Mouse (Mus musculus) gonadal fat pad, adult 2 months (tissue): ENCODE measurements around the gene Abtb1. TPM values are rescaled to one million over a fixed set of nuclear protein-coding genes. Genes with fewer than 3 reads are reported as not detected.

Experiments used
- DNase-seq: peaks from one replicate; pipeline ENCODE4 v3.0.0-alpha.2; 2012; ENCODE audit warnings: low read depth
- polyA plus RNA-seq: library from polyadenylated mRNA; depleted of rRNA; stranded (reverse); fragments of >200 nt; gene quantifications from 2 replicates; pipeline ENCODE4 v1.2.3, GENCODE M21; 2012

The Abtb1 gene
- polyA plus RNA-seq, 1 experiment: 69.0 TPM

DNA sequence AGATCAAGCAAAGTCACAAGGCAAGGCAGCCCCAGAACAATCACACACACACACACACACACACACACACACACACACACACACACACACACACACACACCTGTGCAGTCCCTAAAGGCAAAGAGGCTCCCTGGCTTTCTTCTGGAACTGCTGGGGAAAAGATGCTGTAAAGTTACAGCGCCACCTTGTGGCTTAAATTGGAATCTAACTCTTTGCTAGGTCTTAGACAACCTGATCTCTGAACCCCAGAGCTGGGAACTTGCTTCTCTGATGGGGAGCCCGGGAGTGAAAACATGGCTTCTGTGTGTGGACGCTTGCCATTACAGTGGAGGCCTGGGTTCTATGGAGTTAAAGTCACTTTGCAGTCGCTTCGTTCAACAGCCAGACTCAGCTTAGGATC, 13.9 kb upstream of the Abtb1 start:
- no peak for DNase-seq

DNA sequence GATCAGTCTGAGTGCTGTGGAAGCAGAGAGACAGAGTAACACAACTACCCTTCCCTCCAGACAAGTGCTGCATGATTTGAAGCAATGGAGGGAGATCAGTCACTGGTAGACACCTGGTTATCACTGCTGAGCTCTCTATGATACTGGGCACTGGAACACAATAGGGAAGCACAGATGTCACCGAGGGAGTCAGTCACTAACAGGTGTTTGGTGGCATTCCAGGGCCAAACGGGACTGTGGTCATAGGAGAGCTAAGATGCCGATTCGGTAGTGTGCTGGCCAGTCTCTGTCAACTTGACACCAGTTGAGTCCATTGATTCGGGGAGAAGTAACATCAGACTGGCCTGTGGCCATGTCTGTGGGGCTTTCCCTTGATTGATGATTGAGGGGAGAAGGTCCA, 12.7 kb upstream of the Abtb1 start:
- no peak for DNase-seq

DNA sequence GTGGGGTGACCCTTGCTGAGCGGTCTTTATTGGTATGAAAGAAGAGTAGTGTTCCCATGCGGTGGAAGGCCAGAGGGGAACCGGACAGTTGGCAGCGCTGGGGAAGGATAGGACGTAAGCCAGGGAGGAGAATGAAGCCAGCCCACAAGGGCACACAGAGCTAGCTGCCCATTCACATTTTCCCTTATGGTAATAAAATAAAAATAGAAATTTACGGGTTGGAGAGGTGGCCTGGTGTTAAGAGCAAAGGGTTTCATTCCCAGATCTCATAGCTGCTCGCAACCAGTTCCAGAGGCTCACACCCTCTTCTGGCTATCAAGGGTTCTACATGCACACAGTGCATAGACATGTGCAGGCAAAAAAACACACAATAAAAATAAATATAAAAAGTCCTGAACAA, 8.2 kb upstream of the Abtb1 start:
- no peak for DNase-seq

DNA sequence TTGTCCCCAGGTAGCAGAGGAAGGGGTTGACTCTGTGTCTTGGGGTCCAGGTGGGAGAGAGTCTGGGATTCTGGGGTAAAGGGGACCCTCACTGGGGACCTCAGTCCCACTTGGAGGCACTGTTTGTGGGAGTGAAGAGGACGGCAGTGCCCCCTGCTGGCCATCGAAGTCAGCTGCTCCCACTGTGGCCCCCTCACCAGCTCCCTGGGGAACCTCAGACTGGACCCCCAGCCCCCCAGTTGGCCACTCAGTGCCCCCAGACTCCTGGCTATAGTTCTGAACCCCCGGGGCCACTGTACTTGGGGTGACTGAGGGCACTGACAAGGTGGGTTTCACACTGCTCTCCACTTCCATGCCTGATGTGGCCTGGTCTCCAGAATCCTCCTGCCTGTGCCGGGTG, 7.5 kb upstream of the Abtb1 start:
- DNase-seq: no peak

DNA sequence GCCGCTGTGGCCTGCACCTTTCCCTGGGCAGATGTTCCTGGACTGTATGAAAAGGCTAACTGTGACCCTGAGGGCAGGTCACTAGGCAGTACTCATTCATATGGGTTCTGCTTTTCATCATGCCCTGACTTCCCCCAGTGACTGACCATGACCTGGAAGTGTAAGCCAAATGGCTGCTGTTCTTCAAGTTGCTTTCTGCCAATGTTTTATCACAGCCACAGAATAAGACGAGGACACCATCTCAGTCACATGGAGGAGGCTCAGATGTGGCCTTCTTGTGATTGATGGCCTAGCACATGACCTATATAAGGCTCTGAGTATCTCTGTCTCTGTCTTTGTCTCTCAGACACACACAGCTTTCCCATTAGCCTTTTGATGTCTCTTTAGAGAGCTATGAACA, 5.8 kb upstream of the Abtb1 start:
- no peak for DNase-seq

DNA sequence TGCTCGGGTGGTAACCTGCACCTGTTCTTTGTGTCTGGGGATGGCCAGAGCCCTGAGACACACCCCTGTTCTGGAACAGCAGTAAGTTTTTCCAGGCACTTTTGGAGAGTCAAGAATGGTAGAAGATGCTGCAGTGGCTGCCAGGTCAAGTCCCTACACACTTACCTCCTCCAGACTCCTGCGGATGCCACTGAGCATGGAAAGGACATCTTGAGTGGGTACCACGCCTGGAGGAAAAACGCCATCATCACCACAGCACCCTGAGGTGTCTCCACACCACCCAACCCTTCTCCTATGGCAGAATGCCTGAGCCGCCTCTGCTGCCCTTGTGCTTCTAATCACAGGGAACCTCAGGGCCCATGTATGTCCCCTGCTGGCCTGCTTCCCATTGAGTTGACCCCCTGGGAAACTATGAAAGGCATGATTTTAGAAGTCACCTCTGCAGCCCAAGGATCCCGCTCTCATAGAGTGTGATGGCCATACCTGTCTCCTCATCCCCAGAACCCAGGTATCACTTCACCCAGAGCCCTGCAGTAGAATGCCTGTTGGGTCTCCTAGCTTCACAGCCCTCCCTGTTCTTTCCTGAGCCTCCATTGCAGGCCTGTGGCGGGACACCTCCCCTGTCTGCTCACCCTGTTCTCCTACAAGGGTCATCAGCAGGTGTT, 3.2 kb upstream of the Abtb1 start:
- DNase-seq: no peak

DNA sequence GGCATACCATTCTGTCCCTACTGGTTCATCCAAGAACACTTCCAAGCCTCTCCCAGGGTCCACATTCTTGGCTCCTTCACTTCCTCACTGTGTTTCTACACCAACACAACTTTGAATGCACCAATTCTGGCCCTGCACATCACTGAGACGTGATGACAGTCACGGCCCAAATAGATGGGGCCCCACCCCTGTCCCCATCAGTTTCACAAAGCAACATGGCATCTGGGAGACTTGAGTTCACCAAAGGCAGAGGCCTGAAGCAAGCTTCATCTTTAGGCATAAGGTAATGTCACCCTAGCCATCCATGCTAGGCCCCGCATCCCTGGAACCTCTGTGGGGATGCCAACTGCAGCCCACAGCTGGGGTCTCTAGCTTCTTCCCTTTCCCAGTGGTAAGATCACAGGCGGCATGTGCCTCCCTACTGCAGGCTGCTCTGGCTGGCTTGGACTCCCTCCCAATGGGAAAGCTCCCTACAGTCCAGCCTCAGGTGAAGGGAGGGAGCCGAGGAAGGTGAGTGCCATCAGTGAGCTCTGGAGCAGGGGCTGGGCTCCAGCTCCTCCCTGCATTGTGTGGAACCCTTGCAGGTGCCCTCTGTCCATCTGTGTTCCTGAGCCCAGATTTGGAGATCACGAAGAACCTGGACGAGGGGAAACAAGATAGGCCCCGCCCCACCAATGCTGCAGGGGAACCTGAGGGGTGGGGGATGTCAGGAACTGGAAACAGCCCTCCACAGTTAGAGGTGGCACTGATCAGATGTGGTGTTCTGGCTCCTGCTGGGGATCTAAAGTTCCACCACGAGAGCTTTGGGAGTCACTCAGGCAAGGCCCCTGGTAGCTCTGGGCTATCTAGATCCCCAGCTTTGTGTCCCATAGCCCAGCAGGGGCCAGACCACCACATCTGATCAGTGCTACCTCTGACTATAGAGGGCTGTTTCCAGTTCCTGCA, 2.3 kb upstream of the Abtb1 start:
- no peak for DNase-seq

DNA sequence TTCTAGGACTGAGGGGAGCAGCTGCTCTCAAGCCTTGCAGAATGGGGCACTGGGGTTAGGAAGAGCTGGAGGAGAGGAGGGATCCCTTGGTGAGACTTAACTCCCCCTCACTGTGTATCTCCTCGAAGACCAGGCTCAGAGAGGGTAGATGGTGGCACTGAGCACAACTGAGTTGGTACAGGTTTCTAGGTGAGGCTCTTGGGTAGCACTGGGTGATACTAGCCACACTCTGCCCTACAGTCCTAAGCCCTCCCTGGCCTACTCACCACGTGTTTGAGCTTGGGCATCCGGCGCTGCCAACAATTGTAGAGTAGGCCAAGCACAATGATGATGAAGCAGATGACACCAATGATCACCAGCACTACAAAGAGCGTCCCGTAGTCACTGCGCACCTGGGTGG, 1.5 kb upstream of the Abtb1 start:
- no peak for DNase-seq

DNA sequence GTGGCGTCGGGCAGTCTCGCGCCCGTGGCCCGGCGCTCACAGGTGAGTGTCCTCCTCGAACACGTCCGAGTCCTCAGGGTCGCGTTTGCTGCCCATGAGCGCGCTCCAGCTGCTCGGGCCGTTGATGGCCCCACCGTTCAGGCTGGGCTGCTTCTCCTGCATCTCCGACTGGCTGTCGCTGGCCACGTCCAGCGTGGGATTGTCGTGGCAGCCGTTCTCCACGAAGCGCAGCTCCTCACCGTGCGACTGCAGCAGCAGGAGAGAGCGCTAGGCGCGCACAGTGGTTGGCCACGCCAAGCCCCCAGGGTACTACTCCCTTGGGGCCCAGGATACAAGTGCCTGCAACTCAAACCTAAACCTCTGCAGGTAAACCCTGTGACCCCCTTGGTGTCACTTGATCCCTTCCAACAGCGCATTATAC, 957 bp upstream of the Abtb1 start:
- DNase-seq: no peak

DNA sequence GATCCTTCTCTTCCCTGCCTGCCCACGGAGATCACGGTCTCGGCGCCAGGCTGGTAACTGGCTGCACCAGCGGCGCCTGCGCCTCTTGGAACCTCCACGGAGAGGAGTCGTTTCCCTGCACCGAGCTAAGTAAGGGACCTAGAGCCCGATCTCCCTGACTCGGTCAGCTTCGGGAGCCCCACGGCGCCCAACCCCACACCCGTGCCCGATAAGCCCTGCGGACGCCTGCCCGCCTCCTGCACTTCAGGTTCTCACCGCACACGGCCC, 337 bp downstream of the Abtb1 start:
- no peak for DNase-seq

DNA sequence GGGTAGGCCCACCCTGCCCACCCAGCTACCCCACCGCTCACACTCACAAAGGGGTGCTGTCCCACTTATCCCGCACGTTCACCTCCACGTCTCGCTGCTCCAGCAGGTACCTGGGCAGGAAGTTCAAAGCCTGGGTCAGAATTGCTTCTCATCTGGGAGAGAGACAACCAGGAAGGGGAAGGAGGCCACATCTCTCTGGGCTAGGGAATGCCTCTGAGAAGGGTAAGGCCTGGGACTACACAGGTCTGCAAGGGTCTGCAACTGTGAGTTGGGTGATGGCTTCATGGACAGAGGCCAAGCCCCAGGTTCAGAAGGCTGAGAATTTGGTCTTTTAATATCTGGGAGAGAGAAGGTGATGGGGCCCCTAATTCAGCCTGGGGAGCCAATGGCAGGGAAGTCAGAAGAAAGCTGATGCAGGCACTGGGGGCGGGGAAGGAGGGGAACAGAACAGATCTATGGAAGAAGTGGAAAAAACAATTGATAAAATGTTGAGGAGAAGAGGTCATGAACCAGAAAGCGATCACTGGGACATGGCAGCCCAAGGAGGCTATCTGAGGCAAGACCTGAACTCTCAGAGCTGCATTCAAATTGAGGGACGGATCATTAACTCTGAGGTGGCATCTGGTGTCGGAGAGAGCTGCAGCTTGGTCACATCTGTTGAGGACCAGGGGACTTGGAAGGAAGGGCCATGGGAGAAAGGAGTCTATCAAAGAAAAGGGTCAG, 832 bp downstream of the Abtb1 start:
- no peak for DNase-seq

DNA sequence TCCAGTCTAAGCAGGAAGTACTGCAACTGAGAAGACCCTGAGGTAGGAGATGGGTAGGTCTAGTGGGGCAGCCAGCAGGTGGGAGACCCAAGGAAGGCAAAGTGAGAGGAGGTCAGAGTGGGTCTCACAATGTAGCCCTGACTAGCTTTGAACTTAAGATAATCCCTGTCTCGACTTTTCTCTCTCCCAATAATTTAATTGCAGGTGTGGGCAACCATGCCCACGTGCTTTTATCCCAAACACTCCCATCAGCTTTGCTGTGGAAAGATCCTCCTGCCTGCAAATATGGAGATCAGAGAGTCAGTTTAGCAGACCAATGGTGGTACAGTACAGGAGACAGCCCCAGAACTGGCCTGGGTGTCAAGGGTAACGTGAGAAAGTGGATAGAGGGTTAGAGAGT, 1.6 kb downstream of the Abtb1 start:
- no peak for DNase-seq

DNA sequence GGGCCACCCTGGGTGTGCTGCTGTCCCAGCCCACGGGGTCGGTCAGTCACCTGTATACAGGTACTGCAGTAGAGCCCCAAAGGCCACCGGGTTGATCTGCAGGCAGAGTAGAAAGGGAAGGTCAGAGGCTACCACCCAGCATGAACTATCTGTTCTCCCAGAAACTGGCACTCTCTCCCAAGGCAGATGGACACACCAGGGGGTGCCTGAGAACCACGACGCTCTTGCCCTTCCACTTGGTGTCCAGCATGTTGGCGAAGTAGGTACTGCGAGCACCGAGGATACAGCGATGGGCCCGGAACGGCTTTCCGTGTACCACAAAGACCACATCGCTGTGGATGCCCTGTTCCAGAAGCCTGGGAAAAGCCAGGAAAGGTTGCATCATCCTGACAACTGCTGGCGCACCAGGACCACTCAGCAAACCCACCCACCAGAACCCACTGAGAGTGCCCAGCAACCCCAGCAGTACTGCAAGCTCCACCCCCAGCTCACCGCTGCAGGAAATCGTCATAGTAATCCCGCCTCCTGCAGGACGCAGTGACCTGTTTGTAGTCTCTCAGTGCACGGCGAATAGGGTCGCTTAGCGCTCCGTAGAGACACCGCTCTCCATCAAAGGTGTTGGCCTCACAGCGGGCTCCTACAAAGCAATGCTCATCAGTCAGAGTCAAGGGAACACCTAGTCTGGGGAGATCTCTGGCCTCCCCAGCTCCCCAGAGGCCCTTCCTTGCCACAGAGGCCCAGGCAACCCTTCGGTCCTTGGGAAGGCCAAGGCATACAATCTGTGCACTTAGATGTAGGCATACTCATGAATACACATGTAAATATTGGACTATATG, 2.4 kb downstream of the Abtb1 start:
- DNase-seq: no peak

DNA sequence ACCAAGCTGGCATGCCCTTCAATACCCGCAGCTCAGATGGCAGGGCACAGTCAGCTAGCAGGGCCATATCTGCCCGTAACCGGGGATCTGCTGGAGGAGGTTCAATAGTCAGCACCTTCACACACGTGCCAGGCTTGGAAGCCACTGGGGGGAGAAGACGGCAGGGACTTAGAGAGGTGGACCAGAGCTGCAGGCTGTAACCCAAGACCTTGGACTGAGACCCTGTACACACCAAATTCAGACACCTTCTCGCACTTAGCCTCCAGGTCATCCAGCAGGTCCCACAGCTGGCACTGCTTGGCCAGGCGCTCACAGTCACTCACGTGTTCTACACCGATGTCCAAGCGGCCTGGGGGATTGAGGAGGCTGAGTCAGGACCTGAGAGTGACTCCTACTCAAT, 3.2 kb downstream of the Abtb1 start:
- no peak for DNase-seq

DNA sequence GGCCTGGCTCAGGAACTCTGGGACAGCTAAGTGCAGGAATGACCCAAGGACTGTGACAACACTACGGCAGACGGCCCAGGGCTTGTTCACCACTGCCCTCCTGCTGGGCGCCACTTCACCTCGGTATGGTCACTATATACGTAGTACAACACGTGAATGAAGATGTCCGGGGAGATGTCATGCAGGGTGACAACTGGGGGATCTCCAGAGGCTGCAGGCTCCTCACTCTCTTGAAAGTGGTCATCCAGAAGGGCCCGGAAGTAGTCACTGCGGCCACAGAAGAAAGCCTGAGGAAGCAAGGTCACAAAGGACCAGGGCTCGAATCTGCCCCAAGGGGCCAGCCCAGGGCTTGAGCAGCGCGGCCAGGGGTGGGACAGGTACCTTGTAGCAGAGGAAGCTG, 3.8 kb downstream of the Abtb1 start:
- no peak for DNase-seq

DNA sequence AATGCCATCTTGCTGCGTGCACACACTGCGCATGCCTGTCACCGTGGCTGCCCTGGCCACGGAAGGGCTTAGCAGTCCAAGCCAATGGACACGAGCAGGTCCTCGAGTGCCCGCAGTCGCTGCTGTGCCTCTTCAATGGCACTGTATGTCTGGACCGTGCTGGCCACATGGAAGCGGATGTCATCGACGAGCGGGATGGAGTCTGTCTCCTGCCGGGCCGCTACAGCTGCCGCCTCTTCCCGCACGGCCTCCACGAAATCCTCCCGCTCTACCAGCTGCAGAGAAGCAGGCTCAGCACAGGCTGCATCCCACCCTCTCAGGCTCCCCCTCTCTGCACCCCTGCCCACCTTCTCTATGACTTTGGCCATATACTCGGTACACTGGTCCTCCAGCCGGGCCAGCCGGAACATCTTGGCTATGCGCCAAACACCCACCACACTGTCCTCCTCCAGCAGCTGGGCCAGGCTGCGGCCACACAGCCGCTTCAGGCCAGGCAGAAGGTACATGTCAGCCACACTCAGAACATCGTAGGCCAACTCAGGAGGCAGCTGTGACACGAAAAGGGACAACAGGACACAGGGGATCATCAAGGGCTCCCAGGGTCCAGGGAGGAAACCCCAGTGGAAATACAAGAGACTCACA, 5.5 kb downstream of the Abtb1 start:
- no peak for DNase-seq

DNA sequence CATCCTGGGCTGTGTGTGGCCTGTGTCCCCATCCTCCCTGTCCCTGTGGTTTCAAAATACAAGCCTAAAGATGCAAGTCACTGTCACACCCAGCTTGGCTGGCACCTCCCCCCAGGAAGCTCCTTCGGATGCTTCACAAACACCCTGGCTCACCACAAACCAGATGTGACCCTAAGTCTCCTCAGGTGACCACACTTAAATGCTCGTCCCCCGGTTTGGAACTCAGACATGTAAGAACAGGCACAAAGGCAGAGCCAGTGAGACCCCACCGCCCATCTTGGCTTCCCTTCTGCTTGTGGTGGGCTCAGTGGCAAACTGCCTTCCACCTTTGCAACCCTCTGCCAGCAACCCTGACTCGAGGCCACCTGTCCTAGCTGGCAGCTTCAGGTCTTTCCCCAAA, 6.7 kb downstream of the Abtb1 start:
- DNase-seq: no peak

DNA sequence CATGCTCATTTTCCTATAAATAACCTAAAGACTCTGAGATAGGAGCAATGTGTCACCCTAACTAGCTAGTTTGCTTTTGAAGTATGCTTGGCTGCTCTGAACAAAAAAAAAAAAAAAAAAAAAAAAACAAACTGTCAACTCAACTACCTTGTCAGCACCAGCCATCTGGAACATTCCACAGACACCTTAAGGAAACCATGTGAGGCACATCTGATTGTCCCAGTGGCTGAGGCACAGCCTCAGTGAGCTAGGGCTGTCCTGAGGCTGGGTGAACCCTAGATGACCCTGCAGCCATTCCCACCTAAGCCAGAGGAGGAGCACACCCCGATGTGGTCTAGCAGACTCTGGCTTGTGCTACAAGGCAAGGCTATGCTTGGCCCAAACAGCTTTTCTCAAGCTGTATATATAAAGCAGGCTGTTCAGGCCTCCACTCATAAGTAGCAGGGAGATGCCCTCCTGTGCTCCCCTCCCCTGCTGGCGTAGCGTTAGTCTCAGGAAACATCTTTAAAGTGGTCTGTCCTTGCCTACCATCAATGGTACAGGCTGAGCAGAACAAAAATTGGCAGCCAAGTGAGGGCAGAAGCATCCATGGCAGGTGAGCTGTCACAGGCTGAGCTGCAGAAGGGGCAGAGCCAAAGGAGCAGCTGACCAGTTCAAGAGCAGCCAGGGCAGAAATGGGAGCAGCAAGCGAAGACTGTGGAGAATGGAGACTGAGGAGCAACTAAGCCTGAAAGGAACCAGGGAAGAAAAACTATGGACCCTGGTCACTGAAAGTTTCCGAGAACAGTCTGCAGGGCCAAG, 8.2 kb downstream of the Abtb1 start:
- DNase-seq: no peak

DNA sequence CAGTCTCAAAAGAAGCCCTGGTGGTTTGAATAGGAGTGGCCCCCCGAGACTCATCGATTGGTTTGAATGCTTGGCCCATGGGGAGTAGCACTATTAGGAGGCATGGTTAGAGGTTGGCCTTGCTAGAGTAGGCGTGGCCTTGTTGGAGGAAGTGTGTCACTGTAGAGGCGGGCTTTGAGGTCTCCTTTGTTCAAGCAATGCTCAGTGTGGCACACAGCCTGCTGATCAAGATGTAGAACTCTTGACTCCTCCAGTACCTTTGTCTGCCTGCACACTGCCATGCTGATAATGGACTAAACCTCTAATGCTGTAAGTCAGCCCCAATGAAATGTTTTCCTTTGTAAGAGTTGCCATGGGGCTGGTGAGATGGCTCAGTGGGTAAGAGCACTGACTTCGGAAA, 9.1 kb downstream of the Abtb1 start:
- no peak for DNase-seq

DNA sequence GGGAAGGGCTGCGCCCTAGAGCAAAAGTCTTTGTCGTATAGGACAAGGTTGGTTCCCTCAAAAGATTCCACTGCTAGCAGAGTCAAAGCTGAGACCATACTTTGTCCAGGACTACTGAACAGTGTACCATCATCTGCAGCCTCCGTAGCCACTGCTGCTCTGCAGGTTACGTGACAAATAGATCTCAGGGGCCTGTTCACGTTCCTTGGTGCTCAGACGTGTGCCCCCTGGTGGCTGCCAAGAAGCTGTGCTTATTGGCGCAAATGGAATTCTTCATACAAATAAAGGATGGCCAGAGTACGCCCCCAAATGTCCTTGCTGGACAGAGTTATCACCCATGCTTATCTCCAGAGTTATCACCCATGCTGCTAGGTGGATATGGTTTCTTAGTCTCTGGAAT, 10.3 kb downstream of the Abtb1 start:
- DNase-seq: no peak
